Mouse (Mus musculus): ENCODE data around the gene Tuba8. TPM values are rescaled to one million over a fixed set of nuclear protein-coding genes. Genes with fewer than 3 reads are reported as not detected.

The Tuba8 gene
- polyA plus RNA-seq, 1 experiment from 2014 or later: 0.64 TPM

DNA sequence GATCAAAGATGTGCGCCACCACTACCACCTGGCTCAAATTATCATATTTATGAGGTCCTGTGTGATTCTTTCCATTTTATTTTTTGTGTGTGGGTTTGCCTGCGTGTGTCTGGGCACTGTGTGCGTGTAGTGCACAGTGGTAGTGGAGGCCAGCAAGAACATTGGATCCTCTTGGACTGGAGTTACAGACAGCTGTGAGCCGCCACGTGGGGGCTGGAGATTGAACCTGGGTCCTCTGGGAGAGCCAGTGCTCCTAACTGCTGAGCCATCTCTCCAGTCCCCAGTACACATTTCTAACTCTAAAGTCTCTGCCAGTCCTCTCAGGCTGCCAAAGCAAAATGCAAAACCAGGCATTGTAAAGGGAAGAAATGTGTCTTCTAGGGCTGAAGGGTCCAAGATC lies 4.0 kb upstream of the Tuba8 start:
- Histone ChIP-seq H3K9ac (no peak overlapping the region), H3K27me3 (peaks cover 26% of the 10 kb centered on the region), H3K27ac (no peak overlapping the region), H3K36me3 (peaks cover 6% of the 10 kb centered on the region; the same call in 1 of the 2 replicates), H3K4me2 (replicated peaks) (no peak overlapping the region), H3K9me3 (no peaks in the 10 kb centered on the region), H3K4me3 (no peak overlapping the region), H3K4me1 (peaks cover 14% of the 10 kb centered on the region)
- 83% methylated on average over 5 of the region's 5 CpGs for WGBS
- no peak for ATAC-seq (ENCODE audit: low FRiP score, low read depth)

DNA sequence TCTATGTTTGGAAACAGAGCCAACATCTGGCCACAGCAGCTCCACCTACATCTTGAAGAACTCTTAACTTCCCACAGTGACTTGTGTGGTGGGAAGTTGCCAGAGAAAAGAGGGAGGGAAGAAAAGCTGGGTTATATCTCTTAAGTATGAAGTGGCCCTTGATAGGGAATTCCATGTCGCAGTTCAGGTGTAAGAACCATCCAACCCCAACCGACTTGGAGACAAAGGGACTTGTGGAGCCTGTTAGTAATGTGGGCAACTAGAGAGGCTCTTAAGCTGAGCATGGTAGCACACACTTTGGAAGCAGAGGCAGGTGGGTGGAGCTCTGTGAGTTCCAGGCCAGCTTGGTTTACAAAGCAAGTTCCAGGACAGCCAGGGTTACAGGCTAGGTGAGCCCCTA lies 912 bp upstream of the Tuba8 start:
- peaks cover 42% of the 10 kb centered on the region for H3K27me3 ChIP-seq
- WGBS: 82% methylated on average over 2 of the region's 2 CpGs
- no peak overlapping the region for H3K27ac ChIP-seq
- ATAC-seq (ENCODE audit: low FRiP score, low read depth): no peak
- no peaks in the 10 kb centered on the region for H3K9me3 ChIP-seq
- no peak overlapping the region for H3K4me2 ChIP-seq (replicated peaks)
- H3K4me3 ChIP-seq: no peak overlapping the region
- no peak overlapping the region for H3K9ac ChIP-seq
- peaks cover 1% of the 10 kb centered on the region; the same call in 1 of the 2 replicates for H3K36me3 ChIP-seq
- H3K4me1 ChIP-seq: peaks cover 19% of the 10 kb centered on the region

DNA sequence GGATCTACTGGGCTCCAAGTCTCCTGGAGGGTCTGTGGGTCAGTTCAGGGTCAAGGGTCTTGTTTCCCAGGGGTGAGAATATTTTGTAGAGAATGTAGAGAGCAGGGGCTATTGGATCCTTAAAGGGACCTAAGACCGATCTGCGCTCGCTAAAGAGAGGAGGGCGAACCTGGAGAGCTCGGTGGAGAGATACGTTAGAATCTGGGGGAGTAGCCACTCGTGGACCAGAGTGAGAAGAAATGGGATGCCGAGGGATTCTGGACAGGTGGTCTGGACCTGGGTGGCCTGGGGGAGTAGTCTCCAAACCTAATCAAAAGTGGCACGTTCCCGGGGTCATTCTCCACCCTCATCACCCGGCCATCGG lies 412 bp downstream of the Tuba8 start:
- WGBS: under 1% methylated on average over 12 of the region's 12 CpGs
- Histone ChIP-seq H3K36me3 (no peaks in the 10 kb centered on the region), H3K27me3 (peaks cover 42% of the 10 kb centered on the region), H3K4me1 (peaks cover 19% of the 10 kb centered on the region), H3K4me2 (replicated peaks) (peak overlapping the region; percentile 83), H3K9ac (peak overlapping the region; percentile 46; the same call in 1 of the 2 replicates), H3K4me3 (peak overlapping the region; percentile 45), H3K27ac (no peak overlapping the region), H3K9me3 (no peaks in the 10 kb centered on the region)
- ATAC-seq (ENCODE audit: low FRiP score, low read depth): no peak; the same call in 1 of the 2 replicates

DNA sequence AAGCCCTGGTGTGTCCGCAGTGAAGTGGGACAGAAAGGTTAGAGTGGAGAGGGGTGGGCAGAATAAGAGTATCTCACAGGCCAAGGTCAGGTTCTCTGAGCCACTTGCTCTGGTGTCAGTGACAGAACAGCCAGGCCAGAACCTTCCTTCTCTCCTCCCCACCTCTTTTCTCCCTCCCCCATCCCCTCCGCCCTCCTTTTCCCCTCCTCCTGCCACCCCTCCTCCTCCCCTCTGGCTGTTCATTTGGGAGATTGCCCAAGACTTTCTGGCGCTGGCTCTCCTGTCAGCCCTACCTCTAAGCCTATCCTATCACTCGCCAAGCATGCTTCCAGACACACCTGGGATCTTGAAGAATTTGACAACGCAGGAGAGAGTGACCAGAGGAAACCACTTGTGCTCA lies 1.2 kb downstream of the Tuba8 start:
- H3K36me3 ChIP-seq: no peaks in the 10 kb centered on the region
- H3K27ac ChIP-seq: no peak overlapping the region
- no peaks in the 10 kb centered on the region for H3K9me3 ChIP-seq
- H3K4me2 ChIP-seq (replicated peaks): peak overlapping the region; percentile 83
- WGBS: 5% methylated on average over 5 of the region's 5 CpGs
- no peak overlapping the region for H3K9ac ChIP-seq
- peak overlapping the region; percentile 45 for H3K4me3 ChIP-seq
- ATAC-seq (ENCODE audit: low FRiP score, low read depth): no peak
- peaks cover 42% of the 10 kb centered on the region for H3K27me3 ChIP-seq
- peaks cover 19% of the 10 kb centered on the region for H3K4me1 ChIP-seq

DNA sequence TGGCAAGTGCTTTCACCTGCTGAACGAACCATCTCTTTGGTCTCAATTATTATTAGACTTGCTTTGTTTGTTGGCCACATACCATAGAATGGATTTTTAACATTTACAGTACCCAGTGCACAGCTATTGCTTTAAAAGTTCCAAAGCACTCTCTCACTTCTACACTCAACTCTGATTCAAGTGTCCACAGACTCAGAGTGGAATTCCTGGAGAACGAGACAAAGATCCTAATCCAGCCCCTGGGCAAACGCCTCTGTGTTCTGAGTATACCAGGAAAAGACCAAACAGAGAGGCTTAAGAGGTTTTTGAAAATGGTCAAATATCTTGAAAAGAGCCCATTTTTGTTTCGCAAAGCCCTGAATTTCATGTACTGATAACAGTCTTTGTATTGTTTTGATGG lies 2.5 kb downstream of the Tuba8 start:
- Histone ChIP-seq H3K9ac (no peak overlapping the region), H3K27me3 (peaks cover 42% of the 10 kb centered on the region), H3K4me2 (replicated peaks) (no peak overlapping the region), H3K36me3 (no peaks in the 10 kb centered on the region), H3K4me1 (peaks cover 19% of the 10 kb centered on the region), H3K27ac (no peak overlapping the region), H3K4me3 (no peak overlapping the region), H3K9me3 (no peaks in the 10 kb centered on the region)
- WGBS: 80% methylated on average over 4 of the region's 4 CpGs
- ATAC-seq (ENCODE audit: low FRiP score, low read depth): no peak

DNA sequence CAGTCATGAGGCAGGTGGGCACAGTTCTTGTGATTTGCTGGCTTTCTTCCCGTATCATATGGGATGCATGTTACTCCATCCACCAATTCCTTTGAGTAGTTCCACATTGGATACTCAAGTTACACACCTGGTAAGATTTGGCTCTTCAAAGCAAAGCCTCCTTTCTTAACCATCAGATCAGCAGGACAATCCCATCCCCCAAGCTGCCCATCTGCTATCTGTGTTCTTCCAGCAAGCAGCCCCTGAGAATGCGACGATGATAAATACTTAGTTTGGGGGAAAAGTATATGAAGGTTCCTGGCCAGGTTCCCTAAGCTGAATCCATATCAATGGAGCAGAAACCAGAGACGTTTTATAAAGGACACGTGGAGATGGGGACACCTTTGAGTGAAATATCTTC lies 3.7 kb downstream of the Tuba8 start:
- Histone ChIP-seq H3K4me1 (peaks cover 19% of the 10 kb centered on the region), H3K4me3 (no peak overlapping the region), H3K9ac (no peak overlapping the region), H3K4me2 (replicated peaks) (no peak overlapping the region), H3K9me3 (no peaks in the 10 kb centered on the region), H3K27ac (no peak overlapping the region), H3K27me3 (peaks cover 39% of the 10 kb centered on the region), H3K36me3 (no peaks in the 10 kb centered on the region)
- ATAC-seq (ENCODE audit: low FRiP score, low read depth): no peak
- 84% methylated on average over 5 of the region's 5 CpGs for WGBS

DNA sequence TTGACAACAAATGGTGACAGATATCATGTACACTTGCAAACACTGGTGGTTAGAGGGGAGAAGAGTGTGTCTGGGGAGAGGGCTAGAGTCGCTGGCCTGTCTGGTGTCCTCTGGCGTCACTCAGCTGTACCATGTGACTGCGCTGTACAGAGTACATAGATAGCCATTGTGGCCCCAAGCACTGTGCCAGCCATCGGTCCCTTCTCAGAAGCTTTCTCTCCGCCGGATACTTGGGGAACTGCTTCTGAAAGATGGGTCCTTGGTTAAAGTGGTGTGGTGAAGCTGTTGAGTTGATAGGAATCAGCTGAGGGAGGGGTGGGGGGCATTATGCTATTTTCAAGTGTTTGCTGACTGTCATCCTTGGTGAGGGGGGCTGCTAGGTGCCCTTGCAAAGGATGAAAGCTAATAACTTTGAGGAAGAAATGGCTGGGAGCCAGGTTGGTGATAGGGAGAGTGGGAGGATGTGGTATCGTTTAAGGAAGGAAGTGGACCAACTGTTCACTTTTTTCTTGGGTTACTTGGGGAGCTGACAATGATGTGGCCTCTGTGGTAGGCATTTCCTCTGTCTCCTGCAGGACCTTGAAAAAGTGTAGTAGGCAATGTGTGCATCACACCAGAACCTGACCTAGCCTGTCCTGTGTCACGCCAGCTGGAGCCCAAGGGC lies 4.3 kb downstream of the Tuba8 start:
- peaks cover 19% of the 10 kb centered on the region for H3K4me1 ChIP-seq
- peaks cover 33% of the 10 kb centered on the region for H3K27me3 ChIP-seq
- H3K36me3 ChIP-seq: no peaks in the 10 kb centered on the region
- H3K4me2 ChIP-seq (replicated peaks): no peak overlapping the region
- no peak overlapping the region for H3K4me3 ChIP-seq
- no peak overlapping the region for H3K27ac ChIP-seq
- WGBS: 86% methylated on average over 8 of the region's 8 CpGs
- H3K9ac ChIP-seq: no peak overlapping the region
- no peaks in the 10 kb centered on the region for H3K9me3 ChIP-seq
- ATAC-seq (ENCODE audit: low FRiP score, low read depth): no peak

DNA sequence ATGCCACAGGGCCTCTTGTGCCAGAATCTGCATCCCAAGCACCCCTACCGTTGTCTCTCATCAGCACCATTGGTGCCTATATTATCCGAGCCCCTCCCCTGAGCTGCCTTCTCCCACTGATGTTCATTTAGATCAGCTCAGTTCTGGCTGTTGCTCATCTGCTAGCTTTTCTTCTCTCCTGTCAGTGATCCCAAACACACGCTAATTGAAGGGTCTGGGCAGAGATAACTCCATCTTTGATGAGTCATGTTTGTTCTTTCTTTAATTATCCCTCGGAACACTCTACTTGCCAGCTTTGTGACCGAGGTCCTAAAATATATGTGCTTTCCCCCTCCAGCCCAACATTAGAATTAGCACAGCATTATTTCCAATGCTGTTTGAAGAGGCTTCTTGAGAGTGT lies 4.8 kb downstream of the Tuba8 start:
- H3K9ac ChIP-seq: no peak overlapping the region
- H3K4me1 ChIP-seq: peaks cover 17% of the 10 kb centered on the region
- 71% methylated on average over 5 of the region's 5 CpGs for WGBS
- H3K9me3 ChIP-seq: no peaks in the 10 kb centered on the region
- no peak overlapping the region for H3K4me2 ChIP-seq (replicated peaks)
- no peak overlapping the region for H3K27ac ChIP-seq
- no peaks in the 10 kb centered on the region for H3K36me3 ChIP-seq
- H3K27me3 ChIP-seq: peaks cover 28% of the 10 kb centered on the region
- ATAC-seq (ENCODE audit: low FRiP score, low read depth): no peak
- H3K4me3 ChIP-seq: no peak overlapping the region

DNA sequence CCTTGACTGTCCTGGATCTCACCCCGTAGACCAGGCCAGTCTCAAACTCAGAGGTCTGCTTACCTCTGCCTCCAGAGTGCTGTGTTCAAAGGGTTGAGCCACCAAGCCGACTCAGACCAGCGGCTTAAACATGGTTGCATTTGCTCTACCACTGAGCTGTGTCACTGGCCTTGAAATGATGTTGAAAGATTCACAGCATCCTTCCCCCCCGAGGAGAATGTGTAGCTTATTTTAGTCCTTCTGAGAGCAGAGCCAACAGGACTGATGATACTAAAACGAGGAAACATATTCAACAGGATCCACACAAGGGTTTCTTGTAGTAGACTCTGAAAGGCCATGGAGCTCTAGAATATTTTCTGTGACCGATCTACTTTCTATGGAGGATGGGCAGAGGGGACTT lies 5.4 kb downstream of the Tuba8 start:
- Histone ChIP-seq H3K27ac (no peak overlapping the region), H3K9me3 (no peaks in the 10 kb centered on the region), H3K4me1 (peaks cover 11% of the 10 kb centered on the region), H3K4me3 (no peak overlapping the region), H3K36me3 (no peaks in the 10 kb centered on the region), H3K9ac (no peak overlapping the region), H3K4me2 (replicated peaks) (no peak overlapping the region), H3K27me3 (peaks cover 22% of the 10 kb centered on the region)
- WGBS: 82% methylated on average over 6 of the region's 6 CpGs
- ATAC-seq (ENCODE audit: low FRiP score, low read depth): no peak

DNA sequence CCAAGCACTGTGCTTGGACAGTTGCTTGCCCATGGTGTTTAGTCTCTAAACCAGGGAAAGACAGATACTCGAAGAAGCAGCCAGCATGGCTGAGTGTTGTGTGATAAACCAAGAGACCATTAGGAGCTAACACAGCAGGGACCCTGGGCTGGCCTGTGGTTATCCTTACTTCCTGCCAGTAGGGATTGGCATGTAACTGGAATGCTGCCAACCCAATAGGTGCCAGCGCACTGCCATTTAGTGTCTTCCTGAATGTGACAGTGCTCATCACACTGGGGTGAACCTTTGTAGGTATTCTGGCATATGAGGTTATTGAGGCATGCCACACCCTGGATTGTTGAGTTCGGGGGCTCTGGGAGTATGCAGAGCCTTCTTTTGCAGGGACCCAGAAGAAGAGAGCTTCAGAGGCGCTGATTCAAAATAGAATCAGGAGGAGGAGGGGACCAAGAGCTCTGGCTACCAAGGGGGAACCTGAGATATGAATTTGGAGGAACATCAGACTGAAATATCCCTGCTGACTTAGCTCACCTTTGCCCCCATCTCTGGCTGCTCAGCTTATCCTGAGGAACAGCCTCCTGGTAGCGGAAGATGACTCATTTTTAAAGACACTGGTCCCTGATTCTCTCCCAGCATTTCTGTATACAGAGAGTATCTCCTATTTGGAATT lies 6.2 kb downstream of the Tuba8 start:
- ATAC-seq (ENCODE audit: low FRiP score, low read depth): no peak
- peaks cover 3% of the 10 kb centered on the region for H3K4me1 ChIP-seq
- H3K4me3 ChIP-seq: no peak overlapping the region
- H3K9ac ChIP-seq: no peak overlapping the region
- no peak overlapping the region for H3K4me2 ChIP-seq (replicated peaks)
- no peaks in the 10 kb centered on the region for H3K36me3 ChIP-seq
- WGBS: 81% methylated on average over 5 of the region's 5 CpGs
- H3K27ac ChIP-seq: no peak overlapping the region
- H3K9me3 ChIP-seq: no peaks in the 10 kb centered on the region
- peaks cover 14% of the 10 kb centered on the region for H3K27me3 ChIP-seq

DNA sequence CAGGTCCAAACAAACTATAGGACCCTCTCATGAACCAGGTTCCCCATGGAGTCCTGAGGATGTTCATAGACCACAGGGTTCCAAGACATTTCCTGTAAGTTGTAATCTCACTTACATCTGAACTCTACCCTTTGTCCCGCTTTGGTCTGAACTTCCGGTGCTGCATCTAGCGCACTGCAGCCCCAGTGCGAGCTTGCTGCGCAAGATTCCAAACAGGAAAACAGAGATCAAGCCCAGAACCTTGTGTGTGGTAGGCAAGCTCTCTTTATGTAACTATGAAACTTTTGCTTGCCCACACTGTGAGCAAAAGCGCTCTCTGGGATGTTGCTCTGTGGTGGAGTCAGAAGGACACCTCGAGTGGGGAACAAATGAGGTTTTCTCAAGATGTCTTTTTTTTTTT lies 7.5 kb downstream of the Tuba8 start:
- Histone ChIP-seq H3K27ac (no peak overlapping the region), H3K36me3 (no peaks in the 10 kb centered on the region), H3K4me2 (replicated peaks) (no peak overlapping the region), H3K9me3 (no peaks in the 10 kb centered on the region), H3K4me1 (no peaks in the 10 kb centered on the region), H3K27me3 (peaks cover 1% of the 10 kb centered on the region; the same call in 1 of the 2 replicates), H3K4me3 (no peak overlapping the region), H3K9ac (no peak overlapping the region)
- 86% methylated on average over 7 of the region's 7 CpGs for WGBS
- ATAC-seq (ENCODE audit: low FRiP score, low read depth): no peak

DNA sequence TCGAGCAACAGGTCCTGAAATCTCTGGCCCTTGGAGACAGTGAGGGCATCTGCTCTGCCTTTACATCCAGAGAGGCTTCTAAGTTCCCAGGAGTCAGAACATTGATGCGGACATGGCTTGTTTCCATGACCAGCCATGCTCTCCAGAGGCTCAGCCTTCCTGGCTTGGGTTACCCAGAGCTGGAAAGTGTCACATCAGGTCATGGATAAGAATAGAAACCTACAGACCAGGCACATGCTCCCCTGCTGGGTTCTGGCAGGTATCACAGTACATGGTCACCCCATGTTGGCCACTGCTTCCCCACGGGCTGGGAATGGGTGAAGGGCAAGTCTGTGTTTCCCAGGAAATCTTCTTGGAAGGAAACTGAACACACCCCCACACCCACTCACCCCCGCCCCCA lies 8.9 kb downstream of the Tuba8 start:
- no peak for ATAC-seq (ENCODE audit: low FRiP score, low read depth)
- no peaks in the 10 kb centered on the region for H3K36me3 ChIP-seq
- H3K9me3 ChIP-seq: no peaks in the 10 kb centered on the region
- H3K4me2 ChIP-seq (replicated peaks): no peak overlapping the region
- no peak overlapping the region for H3K27ac ChIP-seq
- no peak overlapping the region for H3K4me3 ChIP-seq
- WGBS: 85% methylated on average over 4 of the region's 4 CpGs
- no peaks in the 10 kb centered on the region for H3K4me1 ChIP-seq
- no peaks in the 10 kb centered on the region for H3K27me3 ChIP-seq
- H3K9ac ChIP-seq: no peak overlapping the region

DNA sequence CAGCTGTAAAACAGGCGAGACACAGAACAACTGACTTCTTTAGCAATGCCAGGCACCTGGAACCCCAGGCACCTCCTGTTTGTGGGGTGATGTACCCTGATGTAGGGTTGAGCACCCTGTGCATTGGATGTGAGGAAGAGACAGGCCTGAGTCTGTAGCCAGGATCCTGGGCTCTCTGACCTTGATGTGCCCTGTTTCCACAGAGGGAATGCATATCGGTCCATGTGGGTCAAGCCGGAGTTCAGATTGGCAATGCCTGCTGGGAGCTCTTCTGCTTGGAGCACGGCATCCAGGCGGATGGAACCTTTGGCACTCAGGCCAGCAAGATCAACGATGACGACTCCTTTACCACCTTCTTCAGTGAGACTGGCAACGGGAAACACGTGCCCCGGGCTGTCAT lies 9.7 kb downstream of the Tuba8 start:
- ATAC-seq (ENCODE audit: low FRiP score, low read depth): no peak
- Histone ChIP-seq H3K9me3 (no peaks in the 10 kb centered on the region), H3K4me2 (replicated peaks) (no peak overlapping the region), H3K9ac (no peak overlapping the region), H3K27ac (no peak overlapping the region), H3K27me3 (no peaks in the 10 kb centered on the region), H3K4me3 (no peak overlapping the region), H3K4me1 (no peaks in the 10 kb centered on the region), H3K36me3 (no peaks in the 10 kb centered on the region)
- WGBS: 85% methylated on average over 10 of the region's 10 CpGs

All from limb, embryonic 13.5 days (tissue).